Mouse (Mus musculus) lung, adult 18-20 months (tissue): ENCODE measurements around the gene Spdya.
"Not testable (repeated sequence)": the region's sequence is repeated elsewhere in the genome, so short reads cannot be mapped to it uniquely, and the experiment has no call there.

ENCODE experiments used
- DNase-seq, 2 experiments: peaks; one replicate each; pipeline ENCODE4 v3.0.0; 2022; ENCODE audit warnings: mixed read lengths in 2 of 2

Spdya gene

GRCm38 (mm10) chr17:71636786-71637185 lies 84.9 kb downstream of the Spdya start:
- no peak for DNase-seq

- no peak for DNase-seq
These were observed 85.9 kb downstream of the Spdya start for GRCm38 (mm10) chr17:71637750-71638265.

GRCm38 (mm10) chr17:71639056-71639455 lies 87.2 kb downstream of the Spdya start:
- not testable (repeated sequence) for DNase-seq
